Mouse (Mus musculus) C2C12 (cell line): Measurements from ENCODE around the gene Ptgdr2. TPM values are rescaled to one million over a fixed set of nuclear protein-coding genes. Genes with fewer than 3 reads are reported as not detected.

Source experiments
- H3K27me3 ChIP-seq: one replicate; pipeline ENCODE4 v1.6.1; 2011; ENCODE audit not compliant: control insufficient read depth, insufficient read depth, insufficient read length
- H3K36me3 ChIP-seq: one replicate; pipeline ENCODE4 v1.6.1; 2011; ENCODE audit not compliant: control insufficient read depth, insufficient read depth
- H3K4me3 ChIP-seq: one replicate; pipeline ENCODE4 v1.5.1; 2011; ENCODE audit warnings: mild to moderate bottlenecking, control low read depth; ENCODE audit not compliant: poor library complexity, insufficient read depth, severe bottlenecking
- H3K79me2 ChIP-seq: one replicate; pipeline ENCODE4 v1.6.1; 2011; ENCODE audit not compliant: control insufficient read depth, insufficient read depth
- H3K79me3 ChIP-seq: one replicate; pipeline ENCODE4 v1.6.1; 2011; ENCODE audit warnings: low read depth, control low read depth
- H3ac ChIP-seq: one replicate; pipeline ENCODE3; 2011; ENCODE audit warnings: low read depth; ENCODE audit not compliant: control insufficient read depth, insufficient read length
- CEBPB ChIP-seq: IDR thresholded peaks from one replicate; pipeline ENCODE4 v1.6.1; 2011; ENCODE audit warnings: low read depth, mild to moderate bottlenecking, control low read depth, moderate library complexity
- CTCF ChIP-seq: IDR thresholded peaks from one replicate; pipeline ENCODE4 v1.5.1; 2011; ENCODE audit not compliant: control insufficient read depth, insufficient read depth, insufficient read length
- FOSL1 ChIP-seq: IDR thresholded peaks from one replicate; pipeline ENCODE4 v1.8.0; 2011; ENCODE audit warnings: mild to moderate bottlenecking, low read length; ENCODE audit not compliant: poor library complexity, insufficient read depth, severe bottlenecking
- MAX ChIP-seq: IDR thresholded peaks from one replicate; pipeline ENCODE4 v1.6.1; 2011; ENCODE audit warnings: mild to moderate bottlenecking, control low read depth
- MYOD1 ChIP-seq: IDR thresholded peaks from one replicate; pipeline ENCODE4 v1.6.1; 2011; ENCODE audit warnings: low read depth; ENCODE audit not compliant: control insufficient read depth, insufficient read length
- MYOG ChIP-seq: IDR thresholded peaks from one replicate; pipeline ENCODE4 v1.6.1; 2011; ENCODE audit not compliant: control insufficient read depth, insufficient read length; ENCODE audit errors: extremely low read depth
- USF1 ChIP-seq: IDR thresholded peaks from one replicate; pipeline ENCODE4 v1.6.1; 2011; ENCODE audit warnings: low read depth, mild to moderate bottlenecking, control low read depth, moderate library complexity
- polyA plus RNA-seq: library from polyadenylated mRNA; unstranded; fragments of >200 nt; fragmentation: generic; extraction: Trizol; gene quantifications from one replicate; pipeline ENCODE4 v1.2.1, GENCODE M21; 2012; ENCODE audit warnings: missing spikeins

The Ptgdr2 gene
- polyA plus RNA-seq, 1 experiment, result 0.07 TPM

- H3ac ChIP-seq, result no peak overlapping the region
- no peaks in the 10 kb centered on the region for H3K79me3 ChIP-seq
- H3K36me3 ChIP-seq, result no peaks in the 10 kb centered on the region
- peaks cover 9% of the 10 kb centered on the region for H3K27me3 ChIP-seq
- H3K4me3 ChIP-seq, result no peak overlapping the region
- TF ChIP-seq FOSL1 (peak; percentile 84), CEBPB (no peak), CTCF (no peak), MAX (peak; percentile 40), MYOD1 (peak; percentile 69), MYOG (no peak), USF1 (no peak)
- H3K79me2 ChIP-seq, result no peaks in the 10 kb centered on the region
These were observed 48.9 kb downstream of the Ptgdr2 start for GRCm38 (mm10) chr19:10985889-10986288.

DNA sequence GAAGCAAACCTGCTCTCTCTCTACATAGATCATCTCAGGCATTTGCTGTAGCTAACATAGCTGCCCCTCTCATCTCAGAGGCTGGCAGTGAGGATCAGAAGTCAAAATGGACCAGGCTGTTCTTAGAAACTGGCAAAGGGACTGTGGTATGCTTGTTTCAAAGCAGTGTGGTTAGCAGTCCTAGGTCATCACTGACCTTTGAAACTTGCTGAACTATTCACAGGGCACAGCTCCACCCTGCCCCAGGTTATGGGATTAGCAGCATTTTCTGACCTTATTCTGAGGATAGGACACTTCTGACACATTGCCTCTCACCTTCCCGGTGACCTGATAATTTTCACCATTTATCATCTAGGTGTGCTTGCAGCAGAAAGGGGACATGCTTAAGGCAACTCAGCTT is 51.6 kb downstream of the Ptgdr2 start:
- no peak overlapping the region for H3K4me3 ChIP-seq
- TF ChIP-seq CEBPB (no peak), MAX (no peak), USF1 (no peak), MYOD1 (no peak), MYOG (no peak), FOSL1 (no peak), CTCF (no peak)
- H3K79me3 ChIP-seq, result no peaks in the 10 kb centered on the region
- no peaks in the 10 kb centered on the region for H3K79me2 ChIP-seq
- H3K36me3 ChIP-seq, result no peaks in the 10 kb centered on the region
- no peak overlapping the region for H3ac ChIP-seq
- peaks cover 22% of the 10 kb centered on the region for H3K27me3 ChIP-seq

DNA sequence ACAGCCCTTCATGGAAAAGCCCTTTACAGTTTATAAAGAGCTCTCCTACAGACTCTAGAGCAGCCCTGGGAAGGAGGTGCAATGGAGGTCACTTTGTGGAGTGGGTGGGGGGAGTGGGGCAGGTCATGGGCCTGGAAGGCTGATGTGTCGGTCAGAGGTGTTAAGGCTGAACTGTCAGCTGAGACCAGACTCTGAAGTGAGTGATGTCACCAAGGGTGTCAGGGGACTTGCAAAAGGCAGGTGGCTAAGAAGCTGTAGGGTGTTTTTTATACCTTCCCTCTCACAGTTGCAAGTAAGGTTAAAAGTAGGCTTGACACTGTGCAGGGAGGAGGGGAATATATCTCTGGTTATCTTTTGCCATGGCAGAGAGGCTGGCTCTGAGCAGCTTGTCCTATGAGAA is 53.8 kb downstream of the Ptgdr2 start:
- Histone ChIP-seq H3K4me3 (no peak overlapping the region), H3ac (no peak overlapping the region)

GRCm38 (mm10) chr19:10991911-10992310 is 55.0 kb downstream of the Ptgdr2 start:
- Histone ChIP-seq H3K79me3 (no peaks in the 10 kb centered on the region), H3K36me3 (no peaks in the 10 kb centered on the region), H3ac (no peak overlapping the region), H3K4me3 (no peak overlapping the region), H3K79me2 (no peaks in the 10 kb centered on the region), H3K27me3 (peaks cover 29% of the 10 kb centered on the region)
- TF ChIP-seq MYOD1 (no peak), CEBPB (no peak), CTCF (no peak), MAX (no peak), USF1 (no peak), MYOG (no peak), FOSL1 (no peak)

More for the DNA sequence above, 53.8 kb downstream of the Ptgdr2 start:
- Histone ChIP-seq H3K79me3 (no peaks in the 10 kb centered on the region), H3K79me2 (no peaks in the 10 kb centered on the region), H3K36me3 (no peaks in the 10 kb centered on the region), H3K27me3 (peaks cover 28% of the 10 kb centered on the region)
- TF ChIP-seq USF1, result no peak
- no peak for TF ChIP-seq MYOD1
- no peak for TF ChIP-seq MYOG
- TF ChIP-seq CEBPB, result no peak
- TF ChIP-seq FOSL1, result no peak
- TF ChIP-seq MAX, result no peak
- no peak for TF ChIP-seq CTCF

Other genes with a start within 250 kb of the Ptgdr2 start
- 21.9 TPM for gene Vps37c, start 248.4 kb upstream of the Ptgdr2 start, polyA plus RNA-seq
- 0.04 TPM for gene Cd5, start 198.2 kb upstream of the Ptgdr2 start, polyA plus RNA-seq
- 0.30 TPM for gene Cd6, start 107.1 kb upstream of the Ptgdr2 start, polyA plus RNA-seq
- gene Slc15a3, start 97.4 kb upstream of the Ptgdr2 start, polyA plus RNA-seq, result 6.3 TPM
- gene Tmem132a, start 67.2 kb upstream of the Ptgdr2 start, polyA plus RNA-seq, result 130 TPM
- gene Tmem109, start 55.2 kb upstream of the Ptgdr2 start, polyA plus RNA-seq, result 141 TPM
- gene Prpf19, start 41.9 kb upstream of the Ptgdr2 start, polyA plus RNA-seq, result 299 TPM
- not detected for gene Zp1, start 16.5 kb upstream of the Ptgdr2 start, polyA plus RNA-seq
- 31.3 TPM for gene Ccdc86, start 12.1 kb downstream of the Ptgdr2 start, polyA plus RNA-seq
- gene Ms4a10, start 37.5 kb downstream of the Ptgdr2 start, polyA plus RNA-seq, result not detected
- not detected for gene Ms4a15, start 56.1 kb downstream of the Ptgdr2 start, polyA plus RNA-seq
- not detected for gene Ms4a18, start 80.9 kb downstream of the Ptgdr2 start, polyA plus RNA-seq
- gene Ms4a8a, start 143.9 kb downstream of the Ptgdr2 start, polyA plus RNA-seq, result not detected
- gene 1700017D01Rik, start 193.7 kb downstream of the Ptgdr2 start, polyA plus RNA-seq, result not detected
- not detected for gene 1700025F22Rik, start 228.2 kb downstream of the Ptgdr2 start, polyA plus RNA-seq